Mouse (Mus musculus): Measurements from ENCODE around the gene Dstyk.

DNA sequence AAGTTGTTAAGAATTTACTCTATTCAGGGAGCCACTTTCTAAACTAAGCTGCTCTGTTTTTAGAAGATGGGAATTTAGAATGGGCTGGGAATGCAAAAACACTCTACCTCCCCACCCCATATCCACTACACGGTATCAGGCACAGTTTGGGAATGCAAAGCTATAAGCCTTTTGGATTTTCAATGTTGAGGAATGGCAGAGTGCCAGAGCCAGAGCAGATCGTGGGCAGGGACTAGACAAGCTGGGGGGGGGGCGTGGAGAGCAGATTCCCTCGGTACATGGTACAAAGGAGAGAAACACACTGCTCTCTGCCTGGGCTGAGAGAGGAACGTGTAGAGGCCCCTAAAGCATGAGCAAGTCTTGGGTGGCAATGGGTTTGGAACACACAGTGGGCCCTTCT is 24.5 kb upstream of the Dstyk start:
- no peak for TF ChIP-seq CTCF (IDR thresholded peaks at IDR 0.05; ENCODE audit: low read depth)
- no peak for TF ChIP-seq EP300 (optimal IDR thresholded peaks at IDR 0.05)

Measured in stomach, postnatal 0 days (tissue).